Mouse (Mus musculus) mouse embryonic stem cell (cell line): Measurements from ENCODE around the gene Eaf1.
"Not testable (repeated sequence)": the region's sequence is repeated elsewhere in the genome, so short reads cannot be mapped to it uniquely, and the experiment has no call there.

ENCODE experiments used
- in situ Hi-C, 2 experiments: fragments of 300-500 bp; cut with MboI; formaldehyde crosslinking; loops; 1 replicate in 1 of 2; 3 replicates in 1 of 2; pipeline ENCODE4 v1.14.3; 2019 to 2020; ENCODE audit warnings: low sequenced_read_pairs in 2 of 2, low pct_unique_long_range_greater_than_20kb in 1 of 2, mixed read lengths in 1 of 2; ENCODE audit not compliant: unreplicated experiment in 1 of 2

Eaf1 gene

DNA sequence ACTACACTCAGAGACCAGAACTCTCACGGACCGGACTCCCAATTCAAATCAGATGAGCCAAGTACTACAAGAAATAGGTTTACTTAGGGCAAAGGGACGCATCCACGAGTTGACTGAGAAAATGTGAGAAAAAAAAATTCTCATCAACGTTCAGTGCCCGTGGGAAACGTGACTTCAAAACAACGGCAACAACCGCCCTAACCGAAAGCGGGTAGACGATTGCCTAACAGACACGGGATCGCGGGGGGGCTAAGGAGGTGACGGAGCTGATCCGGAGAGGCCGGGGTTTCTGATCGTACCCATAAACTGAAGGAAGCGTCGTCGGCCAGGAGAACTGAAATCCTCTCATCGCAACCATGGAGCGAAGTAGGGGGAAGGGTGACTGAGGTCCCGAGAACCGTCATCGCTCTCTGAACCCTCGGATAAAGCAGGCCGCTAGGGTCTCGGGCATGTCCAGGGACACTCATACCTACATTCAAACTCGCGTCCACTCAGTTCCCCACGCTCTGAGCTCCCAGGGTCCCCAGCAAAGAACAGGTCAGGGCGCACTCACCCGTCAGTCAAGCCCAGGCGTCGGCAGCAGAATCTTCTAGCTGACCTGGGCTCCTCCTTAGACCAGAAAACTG lies at the start of gene Eaf1:
Gene Eaf1, plus strand, starts transcription at position 51 of the 626 bp plus-strand sequence.
- in situ Hi-C loops = no loop called here

DNA sequence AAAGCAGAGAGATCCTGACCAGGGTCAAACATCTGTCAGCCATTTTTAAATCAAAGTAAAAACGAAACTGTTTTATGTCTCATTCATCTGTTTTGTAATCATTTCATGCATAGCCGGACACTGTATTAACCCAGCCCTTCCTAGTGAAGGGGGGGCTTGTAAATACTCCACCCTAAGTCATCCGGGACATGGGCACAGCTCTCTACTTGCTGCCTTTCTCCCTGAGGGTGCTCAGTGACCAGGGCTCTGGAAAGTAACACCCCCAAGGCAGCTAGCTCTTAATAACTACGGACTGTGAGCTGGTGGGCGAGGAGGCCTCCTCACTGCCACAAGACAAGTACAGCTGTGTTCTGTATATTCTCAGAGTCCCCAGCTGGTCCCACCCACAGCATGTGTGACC lies 45.2 kb upstream of the Eaf1 start:
- in situ Hi-C loops = no loop called here

DNA sequence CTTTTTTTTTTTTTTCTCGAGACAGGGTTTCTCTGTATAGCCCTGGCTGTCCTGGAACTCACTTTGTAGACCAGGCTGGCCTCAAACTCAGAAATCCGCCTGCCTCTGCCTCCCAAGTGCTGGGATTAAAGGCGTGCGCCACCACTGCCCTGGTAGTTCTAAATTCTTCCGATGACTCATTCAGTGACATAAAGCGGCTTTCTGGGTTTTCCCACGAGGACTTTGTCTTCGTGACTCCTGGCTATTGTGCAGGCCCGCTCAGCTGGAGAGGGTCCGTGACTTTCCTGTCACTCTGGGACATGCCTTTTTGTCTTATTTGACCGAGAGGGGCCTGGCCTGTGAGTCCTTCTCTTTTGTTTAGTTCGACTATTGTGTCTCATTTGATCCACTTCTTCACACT lies 40.3 kb upstream of the Eaf1 start:
- in situ Hi-C loops = not testable (repeated sequence)

DNA sequence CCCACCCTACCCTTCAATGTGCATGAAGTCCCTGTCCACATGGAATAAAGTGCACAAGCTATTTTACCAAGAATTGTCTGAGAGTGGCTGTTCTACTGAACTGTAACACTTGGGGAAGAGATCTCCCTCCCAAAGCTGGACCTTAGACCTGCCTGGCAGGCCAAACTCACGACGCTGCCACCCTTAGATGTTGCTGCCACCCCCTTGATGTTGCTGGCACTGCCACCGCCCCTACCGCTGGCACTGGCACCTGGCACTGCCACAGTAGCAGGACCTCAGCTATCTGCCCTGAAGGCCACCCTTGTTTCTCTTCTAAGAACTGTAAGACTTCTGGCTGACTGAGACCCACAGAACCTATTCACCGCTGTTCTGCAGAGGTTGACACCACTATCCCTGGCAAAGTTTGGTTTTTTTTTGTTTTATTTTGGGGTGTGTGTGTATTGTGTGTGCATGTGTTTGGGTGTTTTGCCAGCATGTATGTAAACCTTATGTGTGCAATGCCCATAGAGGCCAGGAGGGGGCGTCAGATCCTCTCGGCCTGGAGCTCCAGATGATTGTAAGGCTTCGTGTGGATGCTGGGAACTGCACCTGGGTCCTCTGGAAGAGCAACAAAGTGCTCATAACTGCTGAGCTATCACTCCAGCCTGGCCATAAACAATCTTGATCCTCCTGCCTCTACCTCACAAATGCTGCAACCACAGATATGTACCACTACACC lies 39.2 kb upstream of the Eaf1 start:
- in situ Hi-C loops = no loop called here

DNA sequence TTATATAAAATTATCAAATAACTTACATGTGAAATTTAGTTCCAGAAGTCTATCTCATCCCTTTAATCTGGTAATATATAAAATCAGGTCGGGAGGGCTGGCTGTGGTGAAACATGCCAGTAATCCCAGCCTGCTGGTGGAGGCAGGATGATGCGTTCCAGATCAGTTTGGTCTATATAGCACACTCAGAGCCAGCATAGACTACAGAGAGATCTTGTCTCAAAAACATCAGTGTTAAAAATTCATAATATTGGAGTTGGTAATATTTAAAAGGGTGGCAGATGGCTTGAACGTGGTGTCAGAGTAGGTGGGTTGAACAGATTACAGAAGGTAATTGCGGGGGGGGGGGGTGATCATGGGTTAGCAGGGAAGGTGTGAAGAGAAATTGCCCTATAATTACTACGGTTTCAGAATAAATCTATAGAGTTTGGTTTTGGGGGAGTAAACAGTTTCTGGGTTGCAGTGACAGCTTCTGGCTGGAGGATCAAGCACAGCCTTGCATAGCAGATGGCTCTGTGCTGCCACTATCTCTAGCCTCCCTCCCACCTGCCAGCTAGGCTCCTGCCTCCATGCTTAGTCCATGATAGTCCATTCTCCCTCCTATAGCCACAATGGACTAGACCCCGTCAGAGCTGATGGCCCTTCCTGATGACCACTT lies 38.0 kb upstream of the Eaf1 start:
- in situ Hi-C loops = no loop called here

DNA sequence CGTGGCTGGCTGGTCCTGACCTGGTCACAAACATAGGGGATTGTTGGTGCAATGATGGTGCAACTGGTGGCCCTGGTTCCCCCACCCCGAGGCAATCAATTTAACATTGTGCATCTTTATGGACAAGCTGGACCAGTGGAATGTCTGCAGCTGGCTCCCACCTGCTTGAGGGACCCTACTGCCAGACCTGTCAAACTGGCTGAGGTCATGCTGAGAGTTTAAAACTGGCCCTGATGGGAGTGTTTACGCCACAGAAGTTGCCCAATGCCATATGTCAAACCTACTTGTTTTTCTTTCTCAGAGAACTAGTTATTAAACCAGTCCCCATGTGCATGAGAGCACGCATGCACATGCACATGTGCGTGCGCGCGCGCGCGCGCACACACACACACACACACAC lies 36.2 kb upstream of the Eaf1 start:
- in situ Hi-C loops = no loop called here

DNA sequence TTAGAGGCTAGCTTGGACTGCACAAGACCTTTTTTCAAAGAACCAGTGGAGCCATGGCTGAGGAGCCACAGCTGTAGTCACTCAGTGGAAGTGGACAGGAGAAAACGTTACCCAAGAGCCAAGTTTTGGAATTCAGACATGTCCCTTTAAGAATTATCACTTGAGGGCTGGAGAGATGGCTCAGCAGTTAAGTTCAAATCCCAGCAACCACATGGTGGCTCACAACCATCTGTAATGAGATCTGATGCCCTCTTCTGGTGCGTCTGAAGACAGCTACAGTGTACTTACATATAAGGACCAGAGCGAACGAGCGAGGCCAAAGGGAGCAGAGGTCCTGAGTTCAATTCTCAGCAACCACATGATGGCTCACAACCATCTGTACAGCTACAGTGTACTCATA lies 32.0 kb upstream of the Eaf1 start:
- in situ Hi-C loops = not testable (repeated sequence)

DNA sequence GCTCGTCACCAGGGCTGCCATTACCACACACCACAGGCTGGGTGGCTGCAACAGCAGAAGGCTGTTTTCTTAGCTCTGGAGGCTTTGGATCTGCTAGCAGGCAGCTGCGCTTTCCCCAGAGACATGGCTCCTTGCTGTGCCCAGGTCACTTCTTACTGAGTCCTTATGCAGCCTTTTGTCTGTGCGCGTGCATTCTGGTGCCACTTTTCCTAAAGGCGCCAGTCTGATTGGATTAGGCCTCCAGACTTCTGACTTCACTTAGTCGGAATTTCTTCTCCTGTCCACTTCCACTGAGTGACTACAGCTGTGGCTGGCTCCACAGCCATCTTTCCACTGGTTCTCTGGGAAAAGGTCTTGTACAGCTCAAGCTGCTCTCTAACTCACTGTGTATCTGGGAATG lies 31.3 kb upstream of the Eaf1 start:
- in situ Hi-C loops = no loop called here

DNA sequence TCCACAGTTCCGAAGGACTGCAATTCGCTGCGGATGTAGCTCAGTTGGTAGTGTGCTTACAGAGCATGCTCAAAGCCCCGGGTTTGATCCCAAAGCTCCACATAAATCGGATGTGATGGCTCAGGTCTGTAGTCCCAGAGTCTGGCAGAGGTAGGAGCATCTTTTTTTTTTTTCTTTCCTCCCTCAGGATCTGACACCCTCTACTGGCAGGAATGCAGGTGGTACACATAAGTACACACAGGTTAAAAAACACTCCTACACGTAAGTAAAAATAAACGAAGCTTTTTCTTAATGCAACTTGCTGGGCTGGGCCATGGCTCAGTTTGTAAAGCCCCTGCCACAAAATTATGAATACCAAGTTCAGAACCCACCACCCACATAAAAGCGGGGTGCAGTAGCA lies 30.0 kb upstream of the Eaf1 start:
- in situ Hi-C loops = no loop called here

DNA sequence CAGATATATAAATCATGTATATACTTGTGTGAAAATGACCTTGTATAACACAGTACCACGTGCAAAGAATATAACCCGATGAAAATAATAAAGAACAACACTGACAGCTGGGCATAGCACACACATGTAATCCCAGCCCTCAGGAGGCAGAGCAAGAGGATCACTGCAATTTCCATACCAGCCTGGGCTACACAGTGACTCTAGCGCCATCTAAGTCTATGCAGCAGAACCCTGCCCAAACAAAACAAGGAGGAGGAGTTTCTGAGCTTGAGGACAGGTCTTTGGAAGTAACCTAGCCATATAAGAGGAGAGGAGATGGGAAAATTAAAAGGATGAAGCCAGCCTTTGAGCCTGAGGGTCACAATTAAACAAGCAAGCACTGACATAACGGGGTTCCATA lies 24.5 kb upstream of the Eaf1 start:
- in situ Hi-C loops = no loop called here

DNA sequence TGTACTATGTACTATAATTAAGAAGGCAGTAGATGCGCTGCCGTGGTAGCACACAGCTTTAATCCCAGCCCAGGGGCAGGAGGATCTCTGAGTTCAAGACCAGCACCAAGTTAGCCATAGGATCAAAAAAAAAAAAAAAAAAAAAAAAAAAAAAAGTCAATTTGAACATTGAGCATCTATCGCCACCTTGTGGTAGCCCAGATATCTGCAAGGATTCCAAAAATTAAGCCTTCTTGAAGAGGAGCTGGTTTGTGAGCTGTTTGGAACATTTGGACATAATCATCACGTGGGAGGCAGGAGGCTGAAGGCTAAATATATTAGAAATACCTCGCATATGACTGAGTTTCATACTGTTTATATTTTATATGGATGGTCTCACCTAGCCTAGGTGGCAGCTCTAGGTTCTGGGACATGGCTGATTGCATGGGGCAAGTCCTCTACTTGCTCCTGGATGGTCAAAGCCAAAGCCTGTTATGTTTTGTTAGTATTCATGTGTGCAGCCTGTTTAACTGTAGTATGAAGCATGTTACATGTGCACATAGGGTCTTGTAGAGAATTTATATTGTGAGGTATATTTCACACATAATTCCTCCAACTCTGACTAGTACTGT lies 21.6 kb upstream of the Eaf1 start:
- in situ Hi-C loops = no loop called here

DNA sequence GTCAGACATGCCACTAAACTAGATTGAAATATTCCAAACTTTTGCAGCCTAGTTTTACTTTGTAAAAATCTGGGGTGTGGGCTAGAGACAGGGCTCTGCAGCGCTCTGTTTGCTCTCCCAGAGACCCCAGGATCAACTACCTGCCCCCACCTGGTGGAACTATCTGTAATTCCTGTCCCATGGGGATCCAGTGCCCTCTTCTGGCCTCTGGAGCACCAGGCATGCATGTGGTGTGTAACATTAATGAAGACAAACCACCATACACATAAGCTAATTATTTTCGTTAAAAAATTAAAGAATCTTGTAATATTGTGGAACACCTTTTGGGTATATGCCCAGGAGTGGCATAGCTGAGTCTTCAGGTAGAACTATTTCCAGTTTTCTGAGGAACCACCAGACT lies 20.9 kb upstream of the Eaf1 start:
- in situ Hi-C loops = no loop called here

DNA sequence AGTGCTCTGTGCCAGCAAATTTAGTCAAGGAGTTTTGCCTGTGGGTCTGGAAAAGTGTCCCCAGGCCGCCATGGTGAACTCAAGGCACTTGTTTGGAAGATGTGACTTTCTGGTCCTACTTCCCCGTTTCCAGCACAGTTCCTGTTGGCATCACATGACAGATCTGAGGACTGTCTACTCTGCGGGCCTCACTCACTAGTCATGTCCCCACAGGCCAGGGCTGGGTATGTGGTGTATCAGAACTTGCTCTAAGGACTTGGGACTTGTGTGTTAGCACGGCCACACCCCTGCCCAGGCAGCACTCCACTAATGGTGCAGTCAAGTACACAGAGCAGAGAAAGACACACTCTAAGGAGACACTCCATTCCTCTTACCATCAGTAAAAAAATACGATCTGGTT lies 11.8 kb upstream of the Eaf1 start:
- in situ Hi-C loops = no loop called here

DNA sequence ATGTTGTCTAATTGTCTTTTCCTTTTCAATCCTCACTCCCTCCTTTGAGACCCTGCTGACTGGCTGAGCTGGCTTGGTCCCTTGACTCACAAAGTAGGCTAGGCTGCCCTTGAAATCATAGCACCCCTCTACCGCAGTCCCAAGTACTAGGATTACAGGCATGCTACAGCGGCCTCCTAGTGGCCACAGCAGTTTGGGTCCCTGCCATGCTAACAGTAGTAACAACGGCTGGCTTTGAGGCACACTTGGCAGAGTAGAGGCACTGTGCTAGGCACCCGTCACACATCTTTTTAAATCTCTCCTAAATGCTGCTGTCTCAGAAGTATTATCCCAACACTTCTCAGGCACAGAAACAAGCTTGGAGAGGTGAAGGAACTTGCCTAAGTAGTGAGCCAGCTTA lies 7.7 kb upstream of the Eaf1 start:
- in situ Hi-C loops = no loop called here

DNA sequence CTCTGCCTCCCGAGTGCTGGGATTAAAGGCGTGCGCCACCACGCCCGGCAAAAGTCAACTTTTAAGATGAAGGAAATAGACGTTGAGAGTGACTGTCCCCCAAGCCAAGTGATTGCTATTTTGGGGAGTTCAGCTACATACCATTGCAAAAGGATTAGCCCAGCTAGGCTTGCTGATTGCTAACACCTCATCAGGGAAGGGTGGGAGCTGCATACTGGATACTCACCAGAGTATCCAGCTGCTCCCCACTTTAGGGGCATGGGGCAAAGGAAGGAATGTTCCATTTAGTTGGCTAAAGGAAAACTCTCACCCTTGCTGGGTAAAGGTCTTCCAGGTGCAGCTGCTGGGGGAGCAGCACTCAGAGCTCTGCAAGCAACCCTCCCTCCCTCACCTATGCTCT lies 6.1 kb upstream of the Eaf1 start:
- in situ Hi-C loops = no loop called here

DNA sequence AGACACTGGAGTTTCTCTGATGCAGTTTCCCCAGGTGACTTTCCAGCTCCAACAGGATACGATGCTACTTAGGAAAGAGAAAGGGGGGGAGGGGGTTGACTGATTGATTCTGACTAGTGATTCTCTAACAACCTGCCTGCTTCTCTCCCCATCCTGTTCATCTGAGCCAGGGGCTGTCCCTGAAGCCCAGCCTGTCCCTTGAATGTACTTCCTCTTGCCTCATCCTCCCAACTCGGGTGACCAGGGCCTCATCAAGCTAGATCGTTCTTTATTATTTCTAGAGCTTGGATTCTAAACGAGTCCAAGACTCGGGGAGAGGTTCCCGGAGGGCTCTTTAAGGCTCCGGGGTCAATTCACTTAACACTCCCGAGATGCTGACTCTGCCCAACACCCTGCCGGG lies 298 bp upstream of the Eaf1 start:
- in situ Hi-C loops = no loop called here

DNA sequence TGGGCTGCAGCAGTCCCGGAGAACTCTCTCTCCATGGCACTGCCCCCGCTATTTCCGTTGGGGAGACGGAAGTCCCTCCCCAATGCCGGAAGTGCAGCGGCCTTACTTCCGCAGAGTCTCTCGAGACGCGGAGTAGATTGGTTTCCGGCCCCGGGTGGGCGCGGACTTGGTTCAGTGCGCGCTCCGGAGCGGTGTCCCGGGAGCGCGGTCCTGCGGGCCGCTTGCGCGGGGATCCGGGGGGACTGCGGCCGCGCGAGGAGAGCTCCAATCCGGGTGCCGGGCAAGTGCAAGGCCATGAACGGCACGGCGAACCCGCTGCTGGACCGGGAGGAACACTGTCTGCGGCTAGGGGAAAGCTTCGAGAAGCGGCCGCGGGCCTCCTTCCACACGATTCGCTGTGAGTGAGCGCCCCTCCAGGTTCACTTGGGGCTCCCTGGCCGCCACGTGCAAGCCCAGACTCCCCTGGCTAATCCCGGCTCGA lies 816 bp downstream of the Eaf1 start, which contains the start of gene Mettl6:
Gene Mettl6, minus strand, starts transcription at position 66 of the 481 bp plus-strand sequence.
- in situ Hi-C loops = no loop called here

DNA sequence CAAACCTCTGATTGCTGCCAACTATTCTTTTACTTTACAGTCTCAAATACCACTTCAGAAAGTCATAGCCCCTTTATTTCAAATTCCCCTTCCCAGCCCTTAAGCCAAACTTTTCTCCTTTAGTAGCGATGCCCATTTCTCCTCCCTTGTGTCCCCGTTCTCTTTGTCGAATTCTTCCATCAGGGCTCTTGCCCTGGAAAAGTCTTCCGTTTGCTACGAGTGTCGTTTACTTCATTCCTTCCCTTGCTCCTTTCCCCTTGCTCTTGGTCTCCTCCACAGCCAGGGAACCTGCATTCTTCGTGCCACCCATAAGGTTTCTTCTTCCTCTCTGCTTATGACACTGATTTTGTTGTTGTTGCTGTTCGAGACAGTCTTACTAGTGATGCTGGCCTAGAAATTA lies 1.3 kb downstream of the Eaf1 start:
- in situ Hi-C loops = no loop called here

DNA sequence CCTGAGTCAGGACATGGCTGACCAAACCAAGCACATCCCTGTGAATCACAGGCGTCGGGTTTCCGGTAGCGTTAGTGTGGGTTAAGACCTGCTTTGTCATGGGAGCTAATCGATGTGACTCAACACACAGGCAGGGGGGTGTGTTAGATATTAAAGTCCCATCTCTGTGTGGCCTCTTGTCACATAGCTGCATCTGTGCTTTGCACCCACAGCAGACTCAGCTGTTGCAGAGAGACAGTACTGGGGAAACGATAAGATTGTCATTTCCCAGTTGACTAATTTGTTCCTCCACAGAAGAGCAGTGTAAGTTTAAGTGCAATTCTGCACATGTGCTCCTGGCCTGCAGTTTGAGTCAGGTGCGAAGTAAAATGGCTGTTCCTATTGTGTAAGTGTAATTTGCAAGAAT lies 2.0 kb downstream of the Eaf1 start:
- in situ Hi-C loops = no loop called here
